ENCODE assay signal across 26 mouse cellular contexts in the genomic region with DNA sequence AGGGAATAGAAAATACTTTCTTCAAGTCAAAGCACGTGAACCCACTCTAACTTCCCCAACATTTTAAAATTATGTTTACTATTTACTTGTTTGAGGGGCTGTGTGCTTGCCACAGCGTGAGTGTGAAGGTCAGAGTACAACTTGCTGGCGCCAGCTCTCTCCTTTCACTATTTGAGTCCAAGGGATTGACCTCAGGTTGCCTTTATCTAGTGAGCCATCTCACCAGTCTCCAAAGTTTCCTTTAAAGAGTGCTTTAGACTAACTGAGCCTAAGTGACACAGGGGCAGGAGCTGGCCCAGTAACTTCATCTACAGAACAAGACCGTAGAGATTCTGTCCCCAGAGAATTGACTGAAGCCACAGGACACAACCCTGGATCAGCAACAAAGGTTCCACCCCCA. TPM values are rescaled to one million over a fixed set of nuclear protein-coding genes. Genes with fewer than 3 reads are reported as not detected.
DNase-seq lines count a peak whose midpoint lies in the region; ATAC-seq and TF ChIP-seq lines count a peak whose summit lies in the region.
"Had no signal": no experiment of that assay in that cellular context is flagged by ENCODE, and none has a peak within 500 bp of the region (broad histone marks: within the 10 kb centered on the region; RNA-seq: fewer than 3 reads in every experiment).

No protein-coding gene starts in this region.

- no peak for TF ChIP-seq CTCF in liver, adult 2 months (IDR thresholded peaks at IDR 0.05; ENCODE audit: low read depth, low read length)

- no peak overlapping the region for H3K4me3 ChIP-seq in kidney, embryonic 14.5 days (ENCODE audit: low read length)
- no peak overlapping the region for H3K4me3 ChIP-seq in liver, adult 2 months (ENCODE audit: insufficient read depth, low read depth, low read length)
- no peak overlapping the region for H3K4me3 ChIP-seq in liver, embryonic 12.5 days
- H3K4me3 ChIP-seq: forebrain, embryonic 10.5 days; forebrain, embryonic 13.5 days; heart, adult 2 months; heart, embryonic 10.5 days; heart, embryonic 13.5 days had no signal

- peak; percentile 64 for DNase-seq in kidney, adult 11 months
- DNase-seq in kidney, postnatal 4 days = no peak
- DNase-seq in kidney, adult 9 months = peak; percentile 69
- DNase-seq in liver, adult 2 months (ENCODE audit: extremely low read depth, low read depth, low spot score) = peak; percentile 79
- DNase-seq in yolk sac, embryonic 10.5 days (ENCODE audit: low spot score) = peak; percentile 76
- DNase-seq: adrenal gland, postnatal 10 days; adrenal gland, postnatal 36 days; B cell, adult 2 months; cerebellum, adult 18-20 months; cerebellum, adult 9-10 months; cerebellum, postnatal 14 days; gastrocnemius, postnatal 36 days; heart, adult 2 months; heart, postnatal 14 days; heart, postnatal 4 days had no signal

- H3K27ac ChIP-seq in kidney, embryonic 14.5 days (ENCODE audit: low read depth, low read length) = no peak overlapping the region
- H3K27ac ChIP-seq in liver, adult 2 months (replicated peaks; ENCODE audit: insufficient read depth, low read depth, low read length) = peak overlapping the region; percentile 56
- H3K27ac ChIP-seq in liver, embryonic 12.5 days = no peak overlapping the region
- H3K27ac ChIP-seq: forebrain, embryonic 10.5 days; forebrain, embryonic 13.5 days; heart, adult 2 months; heart, embryonic 10.5 days; heart, embryonic 13.5 days; hindbrain, embryonic 14.5 days had no signal

- 82% methylated on average over 4 of the region's 4 CpGs for WGBS in kidney, embryonic 14.5 days
- WGBS in liver, adult 2 months = 18% methylated on average over 4 of the region's 4 CpGs
- WGBS in liver, embryonic 12.5 days (ENCODE audit: insufficient replicate concordance) = 69% methylated on average over 4 of the region's 4 CpGs

- no peak for TF ChIP-seq POLR2A in liver, adult 2 months (IDR thresholded peaks at IDR 0.05; ENCODE audit: extremely low read depth, insufficient read depth, low read length)

- no peaks in the 10 kb centered on the region for H3K27me3 ChIP-seq in kidney, embryonic 14.5 days (ENCODE audit: control insufficient read depth, insufficient read depth, low read length)
- H3K27me3 ChIP-seq in liver, adult 2 months (ENCODE audit: control insufficient read depth, insufficient read depth, low read length) = no peaks in the 10 kb centered on the region
- H3K27me3 ChIP-seq in liver, embryonic 12.5 days (replicated peaks) = peaks cover 12% of the 10 kb centered on the region; the same call in 1 of the 2 replicates
- H3K27me3 ChIP-seq: CH12.LX; forebrain, embryonic 13.5 days; heart, embryonic 13.5 days; Patski had no signal

- no peak overlapping the region for H3K9ac ChIP-seq in kidney, embryonic 14.5 days (ENCODE audit: low read depth, low read length)
- H3K9ac ChIP-seq in liver, adult 2 months (ENCODE audit: low read depth, low read length) = no peak overlapping the region
- H3K9ac ChIP-seq in liver, embryonic 12.5 days = no peak overlapping the region
- H3K9ac ChIP-seq: forebrain, embryonic 13.5 days; heart, embryonic 13.5 days; hindbrain, embryonic 14.5 days had no signal

- no peaks in the 10 kb centered on the region for H3K36me3 ChIP-seq in kidney, embryonic 14.5 days (ENCODE audit: control insufficient read depth, insufficient read depth, low read length)
- H3K36me3 ChIP-seq in liver, adult 2 months (ENCODE audit: control insufficient read depth, insufficient read depth, low read length) = no peaks in the 10 kb centered on the region
- H3K36me3 ChIP-seq in liver, embryonic 12.5 days = no peaks in the 10 kb centered on the region

- no peak overlapping the region for H3K4me2 ChIP-seq in kidney, embryonic 14.5 days (replicated peaks; ENCODE audit: low read depth, low read length)
- no peak overlapping the region for H3K4me2 ChIP-seq in liver, embryonic 12.5 days
- H3K4me2 ChIP-seq: forebrain, embryonic 13.5 days; heart, embryonic 13.5 days; hindbrain, embryonic 14.5 days had no signal

- no peaks in the 10 kb centered on the region for H3K9me3 ChIP-seq in kidney, embryonic 14.5 days (ENCODE audit: control insufficient read depth, low read length)
- no peaks in the 10 kb centered on the region for H3K9me3 ChIP-seq in liver, embryonic 12.5 days (replicated peaks)
- H3K9me3 ChIP-seq: forebrain, embryonic 10.5 days; forebrain, embryonic 13.5 days; G1E; heart, embryonic 10.5 days; heart, embryonic 13.5 days had no signal

- no peak for ATAC-seq in kidney, embryonic 14.5 days (ENCODE audit: low FRiP score, low TSS enrichment)
- ATAC-seq in liver, embryonic 12.5 days = no peak
- ATAC-seq: forebrain, embryonic 13.5 days; forebrain, embryonic 16.5 days; Patski had no signal

- peaks cover 8% of the 10 kb centered on the region; the same call in 1 of the 2 replicates for H3K79me2 ChIP-seq in liver, adult 2 months (ENCODE audit: control insufficient read depth, insufficient read depth, low read length)

- peaks cover 29% of the 10 kb centered on the region for H3K4me1 ChIP-seq in kidney, embryonic 14.5 days (ENCODE audit: control insufficient read depth, insufficient read depth, low read length)
- peaks cover 11% of the 10 kb centered on the region; the same call in 1 of the 2 replicates for H3K4me1 ChIP-seq in liver, adult 2 months (ENCODE audit: control insufficient read depth, insufficient read depth, low read length)
- H3K4me1 ChIP-seq in liver, embryonic 12.5 days = peaks cover 17% of the 10 kb centered on the region

RNA-seq across cellular contexts. Expression of a gene that starts 17.3 kb away (rescaled TPM):
- polyA plus RNA-seq in kidney, embryonic 14.5 days (2014; fragmentation: Nextera tagmentation; extraction: Ambion mirVana) = 15.0 and 24.2 TPM in 2 replicates
- 4.6 and 7.7 TPM in 2 replicates for total RNA-seq in liver, adult 2 months (2014; rRNA removed)
- 11.1 and 13.2 TPM in 2 replicates for polyA plus RNA-seq in liver, adult 2 months (2012; rRNA removed)
- 4.2 and 4.3 TPM in 2 replicates for polyA plus RNA-seq in liver, embryonic 12.5 days (2016; fragmentation: Nextera tagmentation; extraction: Ambion mirVana)

RNA-seq across cellular contexts. Expression of a gene that starts 38.1 kb away (rescaled TPM):
- polyA plus RNA-seq in kidney, embryonic 14.5 days (2014; fragmentation: Nextera tagmentation; extraction: Ambion mirVana) = 24.6 and 35.1 TPM in 2 replicates
- total RNA-seq in liver, adult 2 months (2014; rRNA removed) = 179 and 237 TPM in 2 replicates
- 147 and 154 TPM in 2 replicates for polyA plus RNA-seq in liver, adult 2 months (2012; rRNA removed)
- 12.0 and 13.2 TPM in 2 replicates for polyA plus RNA-seq in liver, embryonic 12.5 days (2016; fragmentation: Nextera tagmentation; extraction: Ambion mirVana)

RNA-seq across cellular contexts. Expression of a gene that starts 43.3 kb away (rescaled TPM):
- 107 and 146 TPM in 2 replicates for polyA plus RNA-seq in kidney, embryonic 14.5 days (2014; fragmentation: Nextera tagmentation; extraction: Ambion mirVana)
- 6.2 and 7.0 TPM in 2 replicates for total RNA-seq in liver, adult 2 months (2014; rRNA removed)
- polyA plus RNA-seq in liver, adult 2 months (2012; rRNA removed) = 8.7 TPM in 2 replicates
- polyA plus RNA-seq in liver, embryonic 12.5 days (2016; fragmentation: Nextera tagmentation; extraction: Ambion mirVana) = 65.9 and 68.3 TPM in 2 replicates

Comparison
In these comparisons a context has a peak if more than half of its experiments do, and no peak if none do; other contexts are left out.
1. DNase-seq: peak in kidney, adult 11 months (single experiment), kidney, adult 9 months (single experiment), liver, adult 2 months (single experiment) and yolk sac, embryonic 10.5 days (single experiment); none in kidney, postnatal 4 days (0 of 2).